Mouse (Mus musculus): ENCODE measurements at regions not wholly inside any gene's neighbourhood (a gene's known extent, or its start where the extent isn't known, plus 50 kb on each side); places are given as distances from the start of the nearest gene placed in this dataset.

GRCm38 (mm10) chr2:50463799-50464198 lies 167.2 kb upstream of the Mmadhc start:
- TF ChIP-seq CTCF (IDR thresholded peaks at IDR 0.05) (no peak), EP300 (IDR thresholded peaks at IDR 0.05) (no peak)

Data from lung, postnatal 0 days (tissue).